Mouse (Mus musculus) hematopoietic stem cell, adult 5-6 weeks (primary cell): ENCODE results near the gene Ccdc136. TPM values are rescaled to one million over a fixed set of nuclear protein-coding genes. Genes with fewer than 3 reads are reported as not detected.
A peak's percentile ranks its signal among the peaks of the same experiment; 100 is the strongest.
"Not testable (repeated sequence)": the region's sequence is repeated elsewhere in the genome, so short reads cannot be mapped to it uniquely, and the experiment has no call there.

Experiments used
- ATAC-seq, 2 experiments: fragments of 125-278 bp in 1 of 2; replicated peaks in 1 of 2; 2 replicates each; pipeline ENCODE4 v1.8.0; 2016 to 2017; ENCODE audit warnings: inconsistent platforms in 2 of 2, mild to moderate bottlenecking in 2 of 2, moderate number of reproducible peaks in 2 of 2, low read depth in 1 of 2, moderate TSS enrichment in 1 of 2; ENCODE audit not compliant: low FRiP score in 2 of 2, poor library complexity in 2 of 2, severe bottlenecking in 2 of 2, insufficient read depth in 1 of 2, low TSS enrichment in 1 of 2
- total RNA-seq: library from RNA; stranded (forward); fragments of 172-1452, 232-1000 nt; gene quantifications from 2 replicates; pipeline ENCODE4 v1.2.3, GENCODE M21; 2017

Gene Ccdc136
- 0.40 and 0.44 TPM in 2 replicates for total RNA-seq

DNA sequence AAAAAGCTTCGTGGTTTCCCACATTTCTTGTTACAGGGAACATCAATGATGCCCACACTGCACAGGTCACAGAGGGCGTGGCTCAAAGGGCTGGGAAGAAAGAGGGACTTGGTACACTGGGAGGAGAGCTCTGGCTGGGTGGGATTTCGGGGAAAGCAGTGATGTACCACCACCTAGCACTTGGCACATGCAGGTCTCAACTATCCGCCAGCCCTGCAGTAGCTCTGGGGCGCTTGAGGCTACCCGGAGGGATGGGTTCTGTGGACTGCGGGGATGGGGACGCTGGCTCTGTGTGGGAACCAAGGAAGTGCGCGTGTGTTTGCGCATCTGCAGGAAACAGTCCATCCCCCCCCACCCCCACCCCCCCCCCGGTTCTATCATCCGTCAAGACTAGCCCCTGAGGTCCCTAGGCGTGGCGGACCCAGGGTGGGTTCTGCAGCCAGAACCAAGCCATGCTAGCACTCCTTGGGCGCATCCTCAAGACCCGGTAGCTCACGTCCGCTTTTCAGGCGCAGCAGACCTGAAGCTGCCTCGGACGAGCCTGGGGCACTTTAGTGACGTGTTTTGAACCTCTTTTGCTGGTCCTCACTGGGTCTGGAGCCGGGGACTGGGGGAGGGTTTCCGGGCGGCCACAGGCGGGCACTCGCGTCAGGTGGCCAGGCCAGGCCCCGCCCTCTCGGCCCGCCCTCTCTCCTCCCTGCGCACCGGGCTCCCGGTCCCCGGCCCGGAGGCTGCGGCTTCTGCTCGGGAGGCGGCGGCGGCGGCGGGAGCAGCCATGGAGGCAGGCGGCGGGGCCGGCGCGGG, at the start of gene Ccdc136:
TSS of gene Ccdc136 (plus strand) at position 400 of the 804 bp plus-strand sequence.
- ATAC-seq, result peak; percentile 22 to 62; a peak in 3 of 4 replicates

DNA sequence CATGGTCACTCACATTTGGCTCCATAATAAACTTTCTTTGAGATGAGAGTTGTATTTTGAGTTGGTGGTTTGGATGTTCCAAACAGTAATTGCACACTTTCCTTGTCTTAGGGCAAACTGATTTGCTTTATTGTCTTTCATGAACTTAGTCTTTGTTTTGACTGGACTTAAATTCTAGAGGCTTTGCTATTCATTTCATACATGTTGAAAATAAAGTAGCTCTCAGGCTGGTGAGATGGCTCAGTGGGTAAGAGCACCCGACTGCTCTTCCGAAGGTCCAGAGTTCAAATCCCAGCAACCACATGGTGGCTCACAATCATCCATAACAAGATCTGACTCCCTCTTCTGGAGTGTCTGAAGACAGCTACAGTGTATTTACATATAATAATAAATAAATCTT, 49.6 kb upstream of the Ccdc136 start:
- ATAC-seq, result not testable (repeated sequence)

DNA sequence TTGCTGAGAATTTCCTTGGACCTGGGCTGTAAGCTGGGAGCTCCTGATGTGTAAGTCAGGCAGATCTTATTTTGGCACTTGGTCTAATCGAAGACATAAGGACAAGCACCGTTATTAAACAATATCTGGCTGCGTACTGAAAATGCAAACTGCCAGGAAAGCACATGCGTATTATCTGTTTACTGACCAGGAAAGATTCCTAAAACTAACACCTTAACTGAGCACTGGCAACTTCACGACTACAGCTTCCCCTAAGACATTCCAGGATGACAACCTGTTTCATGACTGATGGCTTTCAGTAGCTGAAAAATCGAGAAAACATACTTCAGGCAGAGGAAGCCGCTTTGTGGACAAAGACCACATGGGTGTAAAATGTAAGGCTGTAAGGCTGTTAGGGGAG, 48.9 kb upstream of the Ccdc136 start:
- no peak for ATAC-seq

DNA sequence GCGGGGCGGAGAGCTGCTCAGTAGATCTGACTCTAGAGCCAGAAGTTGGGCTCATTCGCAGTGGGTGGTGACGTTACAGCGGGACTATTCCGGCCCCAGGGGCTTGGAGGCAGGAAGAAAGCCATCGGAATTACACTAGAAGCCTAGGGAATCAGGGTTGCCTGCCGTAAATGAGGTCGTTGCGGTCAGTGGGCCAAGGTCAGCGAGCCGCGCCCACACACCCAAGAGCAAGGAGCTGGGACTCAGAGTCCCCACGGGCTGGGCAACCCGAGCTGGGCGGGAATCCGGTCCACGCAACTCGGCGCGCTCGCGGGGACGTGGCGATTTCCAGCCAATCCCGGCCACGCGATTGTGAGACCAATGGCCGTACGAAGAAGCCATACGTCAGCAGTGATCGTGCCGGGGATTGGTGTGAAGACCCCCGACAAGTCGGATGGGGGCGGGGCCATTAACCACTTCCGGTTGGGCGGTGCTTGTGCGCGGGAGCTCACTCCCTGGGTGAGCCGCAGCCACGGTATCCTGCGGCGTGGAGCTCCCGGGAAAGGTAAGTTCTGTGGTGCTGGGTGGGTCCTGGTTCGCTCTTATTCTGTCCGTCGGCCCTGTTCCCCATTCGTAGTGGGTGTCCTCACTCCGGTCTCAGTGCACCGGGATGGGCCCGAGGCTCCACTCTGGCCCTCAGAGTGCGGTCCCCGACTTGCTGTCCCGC, 48.3 kb upstream of the Ccdc136 start, which contains the start of gene Calu:
TSS of gene Calu (plus strand) at position 405 of the 706 bp plus-strand sequence.
- ATAC-seq, result peak; percentile 97 to 99

DNA sequence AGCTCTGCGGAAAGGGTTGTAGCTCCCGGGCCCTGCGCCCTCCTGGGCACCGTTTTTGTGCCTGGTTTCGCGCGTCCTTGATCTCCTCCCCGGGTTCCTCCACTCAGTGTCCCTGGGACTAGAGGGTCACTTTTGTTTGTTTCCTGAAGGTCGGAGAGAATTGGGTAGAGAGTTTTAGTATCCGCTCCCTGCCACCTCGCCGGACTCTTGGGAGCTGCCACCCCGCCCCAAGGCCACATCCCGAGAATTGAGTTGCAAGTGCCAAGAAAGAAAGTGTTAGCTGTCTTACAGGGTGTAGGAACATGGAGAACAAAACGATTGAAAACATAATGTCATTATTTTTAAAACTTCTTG, 47.8 kb upstream of the Ccdc136 start:
- no peak for ATAC-seq

DNA sequence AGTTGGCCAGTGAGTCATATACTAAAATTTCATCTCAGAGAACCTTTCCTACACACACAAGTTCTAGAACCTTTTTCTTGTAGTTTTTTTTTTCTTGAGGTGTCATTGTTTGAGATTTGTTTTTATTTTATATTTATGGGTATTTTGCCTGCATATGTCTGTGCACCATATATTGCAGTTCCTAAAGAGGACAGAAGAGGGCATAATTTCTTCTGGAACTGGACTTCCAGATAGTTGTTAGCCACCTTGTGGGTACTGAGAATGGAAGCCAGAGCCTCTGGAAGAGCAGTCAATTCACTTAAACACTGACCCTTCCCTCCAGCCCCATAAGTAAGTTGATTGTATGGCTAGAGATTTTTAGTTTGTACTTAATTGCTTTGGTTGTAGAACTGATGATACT, 44.5 kb upstream of the Ccdc136 start:
- no peak for ATAC-seq

DNA sequence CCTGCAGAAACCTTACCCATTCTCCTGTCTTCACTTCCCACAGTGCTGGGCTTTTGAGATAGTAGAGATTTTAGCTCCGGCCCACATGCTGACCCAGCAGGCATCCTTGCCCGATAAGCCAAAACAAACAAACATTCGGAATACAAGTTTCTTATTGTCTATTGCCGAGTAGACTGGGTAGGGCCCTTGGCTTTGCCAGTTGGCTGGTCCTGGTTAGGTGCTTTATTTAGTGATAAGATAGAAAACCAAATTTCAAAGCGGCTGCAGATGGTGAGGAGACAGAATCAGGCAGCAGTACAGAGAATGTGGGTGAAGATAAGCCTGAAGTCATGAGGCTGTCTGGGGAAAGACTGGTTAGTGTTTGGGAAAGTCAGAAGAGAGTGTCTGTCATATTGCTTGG, 43.3 kb upstream of the Ccdc136 start:
- ATAC-seq, result no peak

DNA sequence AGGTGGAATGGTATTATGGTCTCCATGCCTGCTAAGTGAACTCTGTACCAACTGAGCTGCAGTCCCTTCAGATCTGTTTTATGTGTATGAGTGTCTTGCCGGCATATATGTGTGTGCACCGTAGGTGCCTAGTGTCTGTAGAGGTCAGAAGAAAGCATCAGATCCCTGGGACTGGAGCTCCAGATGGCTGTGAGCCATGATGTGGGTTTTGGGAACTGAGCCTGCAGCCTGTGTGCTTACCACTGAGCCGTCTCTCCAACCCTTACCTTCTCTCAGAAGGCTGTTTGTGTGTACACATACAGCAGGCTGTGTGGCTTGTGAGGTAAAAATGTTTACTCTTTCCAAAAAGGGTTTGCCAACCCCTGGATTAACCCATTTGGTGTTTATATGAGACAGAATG, 36.7 kb upstream of the Ccdc136 start:
- ATAC-seq, result no peak

DNA sequence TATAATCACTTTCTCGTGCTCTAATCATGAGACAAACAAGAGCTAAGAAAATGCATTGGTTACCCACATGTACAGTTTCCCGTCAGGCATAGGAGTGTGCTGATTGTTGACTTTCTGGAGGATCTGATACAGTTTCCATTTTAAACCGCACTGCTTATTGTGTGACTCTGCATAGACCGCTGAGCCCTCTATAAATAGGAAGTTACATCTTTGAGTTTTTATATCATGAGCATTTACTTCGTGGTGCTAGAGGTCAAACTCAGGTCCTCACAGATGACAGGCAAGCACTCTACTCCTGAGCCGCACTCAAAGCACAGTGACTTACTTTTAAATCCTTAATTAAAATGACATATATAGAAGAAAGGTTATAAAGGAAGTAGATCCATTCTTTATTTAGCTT, 35.9 kb upstream of the Ccdc136 start:
- no peak for ATAC-seq

DNA sequence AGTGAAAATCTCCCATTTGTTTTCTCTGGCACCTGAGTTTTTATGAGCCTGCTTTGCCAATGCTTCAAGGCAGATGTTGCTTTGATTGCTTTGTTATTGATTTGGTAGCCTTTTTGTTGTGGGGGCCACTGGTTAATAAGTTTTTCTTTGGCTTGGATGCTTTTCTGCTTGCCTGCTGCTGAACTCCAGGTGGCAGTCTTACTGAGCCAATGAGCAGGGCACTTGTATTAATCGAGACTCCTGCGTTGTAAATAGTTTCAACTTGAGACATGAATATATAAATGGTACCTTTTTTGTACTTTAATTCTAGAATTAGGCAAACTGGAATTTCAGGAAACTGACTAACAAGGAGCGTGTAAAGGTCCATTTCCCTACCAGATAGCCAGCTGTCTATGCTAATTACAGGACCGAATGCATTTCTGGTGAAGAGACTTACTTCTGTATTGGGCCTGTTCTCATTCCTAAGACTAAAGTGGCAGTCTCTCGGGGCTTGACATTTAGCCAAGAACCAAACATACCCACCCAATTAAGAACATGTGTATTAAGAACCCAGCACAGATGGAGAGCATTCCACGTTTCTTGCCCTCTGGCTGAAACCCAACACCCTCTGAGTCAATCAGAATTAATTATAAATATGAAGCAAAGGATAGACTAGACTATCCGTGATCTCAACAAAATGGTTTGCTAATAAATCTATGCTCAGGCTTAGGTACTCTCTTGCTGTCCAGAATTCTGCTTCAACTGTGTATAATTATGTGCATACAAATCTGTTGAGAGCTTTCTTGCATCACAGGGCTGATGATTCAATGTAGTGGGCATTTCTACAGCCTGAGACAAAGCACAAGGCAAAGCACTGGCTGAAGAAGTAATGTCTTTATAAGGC, 33.6 kb upstream of the Ccdc136 start:
- ATAC-seq, result no peak

DNA sequence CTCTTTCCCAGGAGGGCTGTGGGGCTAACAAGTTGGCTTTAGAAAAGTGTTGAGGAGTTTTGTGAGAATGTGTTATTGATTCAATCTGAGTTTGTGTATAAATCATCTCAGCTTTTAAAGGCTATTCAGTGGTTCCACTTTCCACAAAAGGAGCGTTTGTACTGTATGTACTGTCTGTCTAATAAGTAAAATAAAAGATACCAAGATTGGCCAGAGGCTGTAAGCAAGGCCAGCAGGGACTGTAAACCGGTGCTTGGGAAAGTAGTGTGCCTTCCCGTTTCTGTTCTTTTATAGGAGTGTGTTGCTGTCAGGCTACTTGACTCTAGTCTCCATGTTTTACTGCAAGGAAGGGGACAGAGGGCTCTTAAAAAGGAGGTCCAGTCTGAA, 33.0 kb upstream of the Ccdc136 start:
- ATAC-seq, result no peak

DNA sequence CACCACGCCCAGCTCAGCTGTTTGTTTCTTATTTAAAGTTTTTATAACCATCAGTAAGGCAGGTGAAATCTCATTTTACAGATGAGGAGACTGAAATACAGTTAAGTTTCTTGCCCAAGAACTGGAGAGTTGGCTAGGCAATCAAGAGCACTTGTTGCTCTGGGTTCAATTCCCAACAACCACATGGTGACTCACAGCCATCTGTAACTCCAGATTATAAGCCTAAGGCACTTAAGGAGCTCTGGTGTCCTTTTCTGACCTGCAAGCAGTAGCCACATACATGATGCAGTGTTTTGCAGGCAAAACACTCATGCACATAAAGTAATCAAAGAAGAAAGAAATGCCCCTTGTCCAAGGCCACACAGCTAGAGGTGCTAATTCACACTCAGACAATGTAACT, 30.8 kb upstream of the Ccdc136 start:
- no peak for ATAC-seq

DNA sequence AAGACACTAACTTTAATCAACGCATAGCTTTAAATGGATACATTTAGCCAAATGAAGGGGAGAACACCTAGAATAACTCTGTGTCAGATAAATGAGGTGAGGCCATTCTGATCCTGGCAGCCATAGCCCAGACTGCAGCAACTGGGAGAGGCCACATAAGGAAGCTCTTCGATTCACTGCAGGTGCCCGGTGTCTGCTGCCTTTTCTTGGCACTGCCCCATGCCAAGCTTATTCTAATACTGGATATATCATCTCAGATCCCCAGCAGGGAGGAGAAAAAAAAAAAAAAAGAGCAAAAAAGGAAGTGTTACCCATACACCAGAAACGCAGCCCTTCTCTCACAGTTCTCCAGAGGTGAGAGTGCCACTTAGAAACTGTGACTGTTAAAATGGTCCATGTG, 18.7 kb upstream of the Ccdc136 start:
- 0 out of 4 replicates have a peak, but pooled peaks of 1 of the 2 experiments have one; percentile 25 for ATAC-seq

DNA sequence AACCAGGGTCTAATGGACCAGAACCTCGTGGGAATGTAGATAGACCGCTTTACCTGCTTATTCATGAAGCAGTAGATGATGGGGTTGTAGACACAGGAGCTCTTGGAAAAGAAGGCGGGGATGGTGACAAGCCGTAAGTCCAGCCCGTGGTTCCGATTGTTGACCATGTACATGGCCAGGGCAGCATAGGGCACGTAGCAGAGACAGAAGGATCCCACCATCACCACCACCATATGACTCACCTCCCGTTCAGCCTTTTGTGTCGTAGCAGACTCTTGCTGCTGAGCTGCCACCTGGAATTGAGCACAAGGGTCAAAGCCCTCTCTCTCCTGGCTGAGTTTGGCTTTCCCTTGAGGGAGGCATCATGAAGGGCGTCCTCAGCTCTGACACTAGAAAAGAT, 17.4 kb upstream of the Ccdc136 start:
- ATAC-seq, result no peak

DNA sequence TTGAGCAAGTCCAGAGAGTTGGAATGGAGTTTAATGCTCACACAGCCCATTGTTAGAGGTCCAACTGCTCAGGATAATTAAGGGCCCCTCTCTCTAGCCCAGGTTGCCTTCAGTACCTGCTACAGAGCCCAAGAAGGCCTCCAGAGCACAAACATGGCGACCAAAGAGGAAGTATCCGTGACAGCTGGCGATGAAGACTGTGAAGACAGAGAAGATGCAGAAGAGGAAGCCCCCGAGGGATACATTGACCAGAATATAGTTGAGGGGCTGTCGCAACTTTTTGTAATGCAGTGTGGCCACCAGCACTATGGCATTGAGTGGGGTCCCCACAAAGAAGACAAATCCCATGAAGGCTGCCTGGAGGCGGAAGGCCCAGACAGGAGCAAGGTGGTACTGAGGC, 16.2 kb upstream of the Ccdc136 start:
- no peak for ATAC-seq

DNA sequence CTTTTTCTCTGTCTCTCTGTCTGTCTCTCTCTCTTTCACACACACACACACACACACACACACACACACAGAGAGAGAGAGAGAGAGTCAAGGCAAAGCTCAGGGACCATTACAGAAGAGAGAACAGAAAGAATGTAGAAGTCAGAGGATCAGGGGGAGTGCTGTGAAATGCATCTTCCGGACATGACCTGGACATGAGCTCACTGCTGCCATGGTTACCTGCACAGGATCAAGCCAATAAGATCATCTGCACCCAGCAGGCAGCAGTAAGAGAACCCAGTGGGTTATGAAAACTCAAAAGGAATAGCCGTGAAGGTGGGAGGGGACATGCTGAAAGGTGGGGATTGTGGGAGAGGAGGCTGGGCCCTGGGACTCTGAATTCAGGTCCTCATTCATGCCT, 13.7 kb upstream of the Ccdc136 start:
- ATAC-seq, result no peak

DNA sequence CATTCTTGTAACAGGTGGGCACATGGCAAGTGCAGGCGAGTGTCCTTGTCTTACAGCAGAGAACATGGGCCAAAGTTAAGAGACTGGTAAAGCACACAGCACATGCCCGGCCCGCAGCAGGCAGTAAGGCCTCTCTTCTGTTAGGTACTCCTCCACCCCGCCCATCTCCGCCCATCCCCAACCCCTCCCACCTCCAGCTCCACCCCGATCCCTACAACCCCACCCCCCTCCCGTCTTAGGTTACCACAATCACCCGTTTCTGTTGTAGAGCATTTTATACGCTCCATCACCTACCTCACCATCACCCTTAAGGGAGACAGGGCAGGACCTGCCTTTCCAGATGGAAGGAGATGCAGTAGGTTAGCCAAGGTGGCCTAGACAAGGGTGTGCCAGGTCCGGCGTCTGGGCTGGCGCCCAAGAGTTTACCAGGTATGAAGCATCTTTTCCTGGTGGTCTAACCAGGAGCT, 8.0 kb upstream of the Ccdc136 start, which contains the start of gene Opn1sw:
TSS of gene Opn1sw (minus strand) at position 417 of the 467 bp plus-strand sequence.
- peak in 1 of 2 experiments; percentile 43; a peak in 2 of 4 replicates for ATAC-seq
